Mouse (Mus musculus) cerebellum, postnatal 4 days (tissue): ENCODE measurements around the gene Rab5if.
"Not testable (repeated sequence)": the region's sequence is repeated elsewhere in the genome, so short reads cannot be mapped to it uniquely, and the experiment has no call there.

Experiments
- DNase-seq, 2 experiments: peaks; one replicate each; pipeline ENCODE4 v3.0.0; 2022; ENCODE audit warnings: low spot score in 2 of 2, mixed read lengths in 1 of 2

The Rab5if gene

GRCm38 (mm10) chr2:156853999-156854771, 8.7 kb upstream of the Rab5if start:
- DNase-seq, result peak in 1 of 2 experiments; percentile 47

- no peak for DNase-seq
Measured at GRCm38 (mm10) chr2:156856311-156856710, 6.6 kb upstream of the Rab5if start.

- DNase-seq, result no peak
Measured at GRCm38 (mm10) chr2:156857385-156857791, 5.5 kb upstream of the Rab5if start.

GRCm38 (mm10) chr2:156857835-156858234, 5.1 kb upstream of the Rab5if start, which contains the start of gene 4930518I15Rik:
Gene 4930518I15Rik (minus strand): TSS chr2:156857946.
- DNase-seq, result no peak

GRCm38 (mm10) chr2:156858671-156859070, 4.3 kb upstream of the Rab5if start:
- no peak for DNase-seq

- DNase-seq, result no peak
Measured at GRCm38 (mm10) chr2:156862041-156862717, 749 bp upstream of the Rab5if start.

GRCm38 (mm10) chr2:156863487-156864160, 696 bp downstream of the Rab5if start:
- no peak for DNase-seq

- no peak for DNase-seq
Measured at GRCm38 (mm10) chr2:156864481-156864880, 1.6 kb downstream of the Rab5if start.

GRCm38 (mm10) chr2:156868994-156869393, 6.1 kb downstream of the Rab5if start:
- no peak for DNase-seq

- DNase-seq, result no peak
Measured at GRCm38 (mm10) chr2:156869554-156869953, 6.6 kb downstream of the Rab5if start.

GRCm38 (mm10) chr2:156870519-156870918, 7.6 kb downstream of the Rab5if start:
- DNase-seq, result no peak

GRCm38 (mm10) chr2:156873629-156874028, 10.7 kb downstream of the Rab5if start:
- DNase-seq, result peak in 1 of 2 experiments; percentile 63

GRCm38 (mm10) chr2:156874047-156874759, 11.3 kb downstream of the Rab5if start:
- DNase-seq, result no peak

GRCm38 (mm10) chr2:156874760-156875510, 12.0 kb downstream of the Rab5if start:
- no peak for DNase-seq

- DNase-seq, result no peak
Measured at GRCm38 (mm10) chr2:156877726-156878125, 14.8 kb downstream of the Rab5if start.

- no peak for DNase-seq
Measured at GRCm38 (mm10) chr2:156879541-156879940, 16.6 kb downstream of the Rab5if start.

GRCm38 (mm10) chr2:156882431-156883001, 19.6 kb downstream of the Rab5if start:
- DNase-seq, result no peak

GRCm38 (mm10) chr2:156884396-156885211, 21.7 kb downstream of the Rab5if start:
- DNase-seq, result no peak

GRCm38 (mm10) chr2:156885666-156886065, 22.7 kb downstream of the Rab5if start:
- not testable (repeated sequence) for DNase-seq
